Mouse (Mus musculus) neural tube, embryonic 11.5 days (tissue): ENCODE measurements around the gene Rpn1. TPM values are rescaled to one million over a fixed set of nuclear protein-coding genes. Genes with fewer than 3 reads are reported as not detected.

Experiments
- ATAC-seq: fragments of 200-750 bp; cut with Nextera tagmentation; 2 replicates; pipeline ENCODE4 v1.8.0; 2017; ENCODE audit warnings: moderate number of reproducible peaks, mild to moderate bottlenecking, moderate TSS enrichment, moderate library complexity; ENCODE audit not compliant: insufficient read depth, low FRiP score, low TSS enrichment
- DNase-seq: peaks from one replicate; pipeline ENCODE4 v3.0.0-alpha.2; 2015; ENCODE audit warnings: low spot score
- H3K27ac ChIP-seq: fragments of 300-500 bp; sonication (generic); 2 replicates; pipeline ENCODE4 v1.5.1; 2014; ENCODE audit warnings: low read depth, mild to moderate bottlenecking, low read length
- H3K27me3 ChIP-seq: fragments of 300-500 bp; sonication (generic); 2 replicates; pipeline ENCODE4 v1.6.1; 2014; ENCODE audit warnings: mild to moderate bottlenecking, low read length, mixed read lengths; ENCODE audit not compliant: control insufficient read depth, insufficient read depth
- H3K36me3 ChIP-seq: fragments of 300-500 bp; sonication (generic); 2 replicates; pipeline ENCODE4 v1.6.1; 2014; ENCODE audit warnings: mild to moderate bottlenecking, low read length, moderate library complexity, mixed read lengths; ENCODE audit not compliant: control insufficient read depth, insufficient read depth
- H3K4me1 ChIP-seq: fragments of 300-500 bp; sonication (generic); 2 replicates; pipeline ENCODE4 v1.6.1; 2014; ENCODE audit warnings: low read length, mixed read lengths; ENCODE audit not compliant: control insufficient read depth, insufficient read depth
- H3K4me2 ChIP-seq: fragments of 300-500 bp; sonication (generic); 2 replicates; pipeline ENCODE4 v1.6.1; 2014; ENCODE audit warnings: low read depth, mild to moderate bottlenecking, moderate library complexity
- H3K4me3 ChIP-seq: fragments of 300-500 bp; sonication (generic); 2 replicates; pipeline ENCODE4 v1.5.1; 2014; ENCODE audit warnings: low read depth, low read length
- H3K9ac ChIP-seq: fragments of 300-500 bp; sonication (generic); 2 replicates; pipeline ENCODE4 v1.6.1; 2014; ENCODE audit warnings: mild to moderate bottlenecking, low read length
- H3K9me3 ChIP-seq: fragments of 300-500 bp; sonication (generic); 2 replicates; pipeline ENCODE4 v1.6.1; 2016; ENCODE audit warnings: low read length; ENCODE audit not compliant: control insufficient read depth
- WGBS: fragments of 180-500 bp; shearing (Covaris S2); extraction: QIAGEN DNeasy Blood & Tissue Kit; methylation state at CpG from one replicate; pipeline ENCODE4 v1.1.7; 2014; 5-methylcytosine and 5-hydroxymethylcytosine counted together
- polyA plus RNA-seq: library from polyadenylated mRNA; unstranded; fragments of >200 nt; fragmentation: Nextera tagmentation; extraction: Ambion mirVana; gene quantifications from 2 replicates; pipeline ENCODE4 v1.2.1, GENCODE M21; 2014

The Rpn1 gene
- polyA plus RNA-seq, 1 experiment from 2014 or later = 345 TPM

- H3K9ac ChIP-seq = no peak overlapping the region
- H3K27ac ChIP-seq = no peak overlapping the region
- no peaks in the 10 kb centered on the region for H3K9me3 ChIP-seq
- DNase-seq (peak; percentile 42), ATAC-seq (no peak)
- H3K36me3 ChIP-seq = no peaks in the 10 kb centered on the region
- peak overlapping the region; percentile 13; the same call in 1 of the 2 replicates for H3K4me2 ChIP-seq
- no peaks in the 10 kb centered on the region for H3K4me1 ChIP-seq
- 37% methylated on average over 15 of the region's 15 CpGs for WGBS
- H3K4me3 ChIP-seq = no peak overlapping the region
- 0 out of 2 replicates have a peak, but pooled peaks cover 2% of the 10 kb centered on the region for H3K27me3 ChIP-seq
Observed at GRCm38 (mm10) chr6:88136201-88136631, 51.9 kb downstream of the Rpn1 start.

DNA sequence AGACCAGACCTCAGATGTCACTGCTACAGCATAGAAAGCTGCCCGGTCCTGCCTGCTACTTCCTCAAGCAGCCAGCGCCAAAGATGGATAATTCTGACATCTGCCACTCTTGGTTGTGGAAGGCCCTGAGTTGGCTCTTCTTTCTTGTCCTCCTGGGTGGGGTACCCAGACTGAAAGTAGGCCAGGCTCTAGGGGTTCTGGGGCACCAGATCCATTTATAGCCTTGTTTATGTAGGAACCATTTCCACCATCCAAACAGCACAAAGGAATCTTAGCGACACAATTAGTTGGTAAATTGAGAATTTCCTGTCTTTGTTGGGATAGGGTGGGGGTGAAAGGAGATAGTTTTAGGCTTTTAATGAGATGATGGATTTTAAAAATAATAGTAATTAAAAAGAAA is 54.2 kb downstream of the Rpn1 start:
- ATAC-seq = no peak
- H3K27ac ChIP-seq = no peak overlapping the region
- no peaks in the 10 kb centered on the region for H3K9me3 ChIP-seq
- no peaks in the 10 kb centered on the region for H3K27me3 ChIP-seq
- H3K36me3 ChIP-seq = no peaks in the 10 kb centered on the region
- H3K4me1 ChIP-seq = no peaks in the 10 kb centered on the region
- no peak overlapping the region for H3K4me3 ChIP-seq
- 90% methylated on average over 3 of the region's 3 CpGs for WGBS
- no peak overlapping the region for H3K4me2 ChIP-seq
- no peak for DNase-seq
- H3K9ac ChIP-seq = no peak overlapping the region

DNA sequence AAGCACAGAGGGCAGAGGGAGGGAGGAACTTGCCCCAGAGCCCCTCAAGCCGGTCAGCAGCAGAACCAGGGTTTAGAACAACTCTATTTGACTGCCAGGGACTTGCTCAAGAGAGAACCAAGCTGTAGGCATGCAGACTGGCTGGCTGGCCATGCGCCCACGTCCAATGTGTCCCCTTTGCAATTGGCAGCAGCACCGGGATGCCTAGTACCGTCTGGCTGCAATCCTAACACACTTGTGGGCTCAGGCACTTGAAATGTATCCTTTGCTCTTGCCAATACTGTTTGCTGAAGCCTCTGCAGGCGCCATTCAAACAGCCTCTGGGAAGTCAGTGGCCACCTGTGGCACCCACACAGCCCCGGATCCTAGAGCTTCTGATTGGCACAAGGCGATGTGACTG is 56.0 kb downstream of the Rpn1 start:
- Histone ChIP-seq H3K4me3 (no peak overlapping the region), H3K27me3 (no peaks in the 10 kb centered on the region), H3K9ac (no peak overlapping the region), H3K27ac (no peak overlapping the region), H3K4me2 (no peak overlapping the region), H3K4me1 (no peaks in the 10 kb centered on the region), H3K36me3 (no peaks in the 10 kb centered on the region), H3K9me3 (no peaks in the 10 kb centered on the region)
- ATAC-seq (no peak), DNase-seq (no peak)
- WGBS = 80% methylated on average over 8 of the region's 8 CpGs

- 72% methylated on average over 4 of the region's 4 CpGs for WGBS
Observed at GRCm38 (mm10) chr6:88145793-88146192, 61.5 kb downstream of the Rpn1 start.

GRCm38 (mm10) chr6:88146576-88146975 is 62.3 kb downstream of the Rpn1 start:
- H3K4me2 ChIP-seq = no peak overlapping the region
- H3K9me3 ChIP-seq = no peaks in the 10 kb centered on the region
- no peaks in the 10 kb centered on the region for H3K27me3 ChIP-seq
- no peak overlapping the region for H3K27ac ChIP-seq
- no peak overlapping the region for H3K9ac ChIP-seq
- ATAC-seq = no peak
- no peaks in the 10 kb centered on the region for H3K36me3 ChIP-seq
- no peak overlapping the region for H3K4me3 ChIP-seq
- WGBS = 83% methylated on average over 8 of the region's 8 CpGs
- DNase-seq = no peak
- no peaks in the 10 kb centered on the region for H3K4me1 ChIP-seq

More at GRCm38 (mm10) chr6:88145793-88146192, 61.5 kb downstream of the Rpn1 start:
- ATAC-seq = no peak
- no peaks in the 10 kb centered on the region for H3K4me1 ChIP-seq
- H3K27me3 ChIP-seq = no peaks in the 10 kb centered on the region
- no peak for DNase-seq
- H3K36me3 ChIP-seq = no peaks in the 10 kb centered on the region
- no peak overlapping the region for H3K4me3 ChIP-seq
- no peaks in the 10 kb centered on the region for H3K9me3 ChIP-seq
- no peak overlapping the region for H3K4me2 ChIP-seq
- H3K27ac ChIP-seq = no peak overlapping the region
- H3K9ac ChIP-seq = no peak overlapping the region

- Histone ChIP-seq H3K4me3 (no peak overlapping the region), H3K4me2 (no peak overlapping the region), H3K36me3 (no peaks in the 10 kb centered on the region), H3K9me3 (no peaks in the 10 kb centered on the region), H3K27ac (no peak overlapping the region), H3K4me1 (no peaks in the 10 kb centered on the region), H3K27me3 (no peaks in the 10 kb centered on the region), H3K9ac (no peak overlapping the region)
- WGBS = 84% methylated on average over 16 of the region's 16 CpGs
- ATAC-seq (no peak), DNase-seq (no peak)
Observed at GRCm38 (mm10) chr6:88147411-88148003, 63.2 kb downstream of the Rpn1 start.

DNA sequence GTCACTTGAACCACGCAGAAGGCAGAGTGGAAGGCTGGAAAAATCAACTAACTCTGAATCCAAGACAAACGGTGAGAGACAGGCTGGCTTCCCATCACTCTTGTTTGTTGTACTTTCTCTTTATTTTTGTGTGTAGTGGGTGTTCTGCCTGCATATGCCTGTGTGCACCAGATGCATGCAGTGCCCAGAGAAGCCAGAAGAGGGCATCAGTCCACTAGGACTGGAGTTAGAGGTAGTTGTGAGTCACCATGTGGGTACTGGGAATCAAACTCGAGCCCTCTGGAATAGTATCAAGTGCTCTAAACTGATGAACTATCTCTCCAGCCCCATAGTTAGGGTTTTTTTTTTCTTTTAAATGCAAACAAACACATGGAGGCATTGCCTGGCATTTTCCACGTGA is 67.1 kb downstream of the Rpn1 start:
- ATAC-seq (no peak), DNase-seq (no peak)
- no peaks in the 10 kb centered on the region for H3K36me3 ChIP-seq
- no peaks in the 10 kb centered on the region for H3K4me1 ChIP-seq
- no peak overlapping the region for H3K4me2 ChIP-seq
- H3K9ac ChIP-seq = no peak overlapping the region
- H3K27ac ChIP-seq = no peak overlapping the region
- WGBS = 69% methylated on average over 4 of the region's 4 CpGs
- no peak overlapping the region for H3K4me3 ChIP-seq
- H3K27me3 ChIP-seq = no peaks in the 10 kb centered on the region
- no peaks in the 10 kb centered on the region for H3K9me3 ChIP-seq

DNA sequence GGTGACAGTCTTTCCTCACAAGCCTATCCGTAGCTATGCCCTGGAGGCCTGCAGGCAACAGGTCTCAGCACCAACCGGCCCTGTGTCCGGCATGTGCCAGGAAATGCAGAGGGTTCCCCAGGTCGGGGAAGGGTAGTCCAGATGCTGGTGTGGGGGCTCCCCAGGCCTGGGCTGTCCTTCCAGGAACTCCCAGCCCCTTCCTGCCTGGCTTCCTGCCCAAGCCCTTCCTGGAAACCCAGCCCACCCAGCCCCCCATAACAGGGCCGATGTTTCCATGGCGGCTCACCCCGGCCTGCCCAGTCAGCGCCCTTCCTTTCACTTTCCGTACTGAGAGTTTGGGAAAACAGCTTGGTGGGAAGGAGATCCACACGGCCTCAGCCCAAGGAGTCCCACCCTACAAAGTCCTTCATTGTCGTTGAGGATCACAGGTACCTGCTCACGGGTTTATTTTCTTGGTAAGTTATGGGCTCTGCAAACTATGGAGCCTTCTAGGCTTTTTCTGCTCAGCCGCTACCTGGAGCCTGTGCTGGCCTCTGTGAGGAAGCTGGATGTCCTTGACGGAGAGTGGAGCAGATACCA is 67.9 kb downstream of the Rpn1 start:
- Histone ChIP-seq H3K4me2 (no peak overlapping the region), H3K9me3 (no peaks in the 10 kb centered on the region)
- WGBS = 89% methylated on average over 14 of the region's 14 CpGs

GRCm38 (mm10) chr6:88152979-88153378 is 68.7 kb downstream of the Rpn1 start:
- Histone ChIP-seq H3K4me1 (no peaks in the 10 kb centered on the region), H3K27ac (no peak overlapping the region), H3K4me3 (no peak overlapping the region), H3K9ac (no peak overlapping the region), H3K27me3 (no peaks in the 10 kb centered on the region), H3K4me2 (no peak overlapping the region), H3K9me3 (no peaks in the 10 kb centered on the region), H3K36me3 (no peaks in the 10 kb centered on the region)
- ATAC-seq (no peak), DNase-seq (no peak)
- 71% methylated on average over 6 of the region's 6 CpGs for WGBS

More for the DNA sequence above, 67.9 kb downstream of the Rpn1 start:
- H3K27me3 ChIP-seq = no peaks in the 10 kb centered on the region
- H3K4me3 ChIP-seq = no peak overlapping the region
- no peak for ATAC-seq
- DNase-seq = no peak
- no peak overlapping the region for H3K27ac ChIP-seq
- H3K36me3 ChIP-seq = no peaks in the 10 kb centered on the region
- no peak overlapping the region for H3K9ac ChIP-seq
- H3K4me1 ChIP-seq = no peaks in the 10 kb centered on the region
